Mouse (Mus musculus) 3T3-L1 (cell line): Measurements from ENCODE around the gene Tnfrsf9.

Source experiments
- DNase-seq: peaks from one replicate; pipeline ENCODE4 v3.0.0-alpha.2; 2015; ENCODE audit warnings: low read depth, low spot score

Gene Tnfrsf9

DNA sequence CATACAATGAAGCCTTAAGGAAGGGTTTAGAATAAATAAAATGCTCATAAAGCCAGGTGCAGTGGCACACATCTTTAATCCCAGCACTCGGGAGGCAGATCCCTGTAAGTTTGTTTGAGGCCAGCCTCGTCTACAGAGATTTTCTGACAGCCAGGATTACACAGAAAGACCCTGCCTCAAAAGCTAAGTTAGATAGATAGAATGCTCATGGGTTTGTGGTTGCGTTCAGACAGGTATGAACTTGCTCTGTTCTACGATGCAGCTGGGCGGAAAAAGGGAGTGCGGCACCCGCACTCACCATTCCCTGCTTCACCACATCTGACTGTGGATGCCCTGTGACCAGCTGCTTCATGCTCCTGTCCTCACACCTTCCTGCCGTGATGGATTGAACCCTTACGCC, 65.1 kb downstream of the Tnfrsf9 start:
- DNase-seq: no peak

DNA sequence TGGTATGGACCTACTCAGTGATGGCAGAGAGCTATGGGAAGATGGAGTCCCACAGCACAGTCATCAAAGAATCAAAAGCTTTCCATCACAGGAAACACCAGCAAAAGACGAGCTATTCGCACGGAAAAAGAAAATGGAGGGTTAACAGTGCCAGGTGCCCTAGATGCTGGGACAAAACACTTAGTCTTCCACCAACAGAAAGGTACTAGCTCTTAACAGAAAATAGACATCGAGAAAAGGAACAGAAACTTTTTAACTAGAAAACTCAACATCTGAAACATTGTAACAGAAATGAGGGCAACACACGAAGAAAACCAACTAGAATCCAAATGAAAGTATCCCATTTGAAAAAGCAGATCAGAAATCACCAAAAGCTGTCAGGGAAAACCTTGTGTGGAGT, 65.8 kb downstream of the Tnfrsf9 start:
- no peak for DNase-seq

GRCm38 (mm10) chr4:150990148-150990547, 75.8 kb downstream of the Tnfrsf9 start:
- peak; percentile 56 for DNase-seq
